Mouse (Mus musculus): ENCODE results near the gene Borcs5. TPM values are rescaled to one million over a fixed set of nuclear protein-coding genes. Genes with fewer than 3 reads are reported as not detected.
"Not testable (repeated sequence)": the region's sequence is repeated elsewhere in the genome, so short reads cannot be mapped to it uniquely, and the experiment has no call there.

The Borcs5 gene
- total RNA-seq, 2 experiments from 2014 or later, result 38.1 to 43.7 TPM

- peak in 1 of 2 experiments; percentile 55 for DNase-seq (ENCODE audit: low spot score in 2 of 2)
Measured at GRCm38 (mm10) chr6:134669179-134669865, 30.0 kb downstream of the Borcs5 start.

- no peak for DNase-seq (ENCODE audit: low spot score in 2 of 2)
Measured at GRCm38 (mm10) chr6:134670881-134671411, 31.6 kb downstream of the Borcs5 start.

- not testable (repeated sequence) for DNase-seq (ENCODE audit: low spot score in 2 of 2)
Measured at GRCm38 (mm10) chr6:134673712-134674111, 34.4 kb downstream of the Borcs5 start.

- peak in 1 of 2 experiments; percentile 37 for DNase-seq (ENCODE audit: low spot score in 2 of 2)
Measured at GRCm38 (mm10) chr6:134677504-134677903, 38.2 kb downstream of the Borcs5 start.

GRCm38 (mm10) chr6:134678037-134678436, 38.7 kb downstream of the Borcs5 start:
- no peak for DNase-seq (ENCODE audit: low spot score in 2 of 2)

- not testable (repeated sequence) for DNase-seq (ENCODE audit: low spot score in 2 of 2)
Measured at GRCm38 (mm10) chr6:134679330-134679729, 40.0 kb downstream of the Borcs5 start.

- DNase-seq (ENCODE audit: low spot score in 2 of 2), result peak in 1 of 2 experiments; percentile 25
Measured at GRCm38 (mm10) chr6:134684354-134684915, 45.1 kb downstream of the Borcs5 start.

- DNase-seq (ENCODE audit: low spot score in 2 of 2), result no peak
Measured at GRCm38 (mm10) chr6:134685040-134685439, 45.7 kb downstream of the Borcs5 start.

- DNase-seq (ENCODE audit: low spot score in 2 of 2), result no peak
Measured at GRCm38 (mm10) chr6:134685515-134685914, 46.2 kb downstream of the Borcs5 start.

- no peak for DNase-seq (ENCODE audit: low spot score in 2 of 2)
Measured at GRCm38 (mm10) chr6:134694498-134694897, 55.2 kb downstream of the Borcs5 start.

- no peak for DNase-seq (ENCODE audit: low spot score in 2 of 2)
Measured at GRCm38 (mm10) chr6:134694988-134695387, 55.7 kb downstream of the Borcs5 start.

GRCm38 (mm10) chr6:134695625-134696024, 56.3 kb downstream of the Borcs5 start:
- no peak for DNase-seq (ENCODE audit: low spot score in 2 of 2)

GRCm38 (mm10) chr6:134696146-134696545, 56.8 kb downstream of the Borcs5 start:
- no peak for DNase-seq (ENCODE audit: low spot score in 2 of 2)

- DNase-seq (ENCODE audit: low spot score in 2 of 2), result no peak
Measured at GRCm38 (mm10) chr6:134696554-134696953, 57.2 kb downstream of the Borcs5 start.

GRCm38 (mm10) chr6:134698243-134698642, 58.9 kb downstream of the Borcs5 start:
- DNase-seq (ENCODE audit: low spot score in 2 of 2), result no peak

GRCm38 (mm10) chr6:134700451-134701210, 61.3 kb downstream of the Borcs5 start:
- DNase-seq (ENCODE audit: low spot score in 2 of 2), result peak in 1 of 2 experiments; percentile 51

- no peak for DNase-seq (ENCODE audit: low spot score in 2 of 2)
Measured at GRCm38 (mm10) chr6:134701211-134701602, 61.9 kb downstream of the Borcs5 start.

GRCm38 (mm10) chr6:134702184-134702583, 62.9 kb downstream of the Borcs5 start:
- DNase-seq (ENCODE audit: low spot score in 2 of 2), result no peak

- no peak for DNase-seq (ENCODE audit: low spot score in 2 of 2)
Measured at GRCm38 (mm10) chr6:134703053-134703690, 63.9 kb downstream of the Borcs5 start.

- no peak for DNase-seq (ENCODE audit: low spot score in 2 of 2)
Measured at GRCm38 (mm10) chr6:134706467-134706866, 67.2 kb downstream of the Borcs5 start.

GRCm38 (mm10) chr6:134710020-134710419, 70.7 kb downstream of the Borcs5 start:
- peak in 1 of 2 experiments; percentile 32 for DNase-seq (ENCODE audit: low spot score in 2 of 2)

Measured in layer of hippocampus, adult 18-20 months (tissue).